Mouse (Mus musculus): ENCODE measurements around the gene Cp.
"Not testable (repeated sequence)": the region's sequence is repeated elsewhere in the genome, so short reads cannot be mapped to it uniquely, and the experiment has no call there.

Gene Cp

GRCm38 (mm10) chr3:19956885-19957284 lies at the start of gene Cp:
Gene Cp (plus strand): TSS chr3:19957054.
- no peak for DNase-seq

- DNase-seq = no peak
These were observed 8.3 kb upstream of the Cp start for GRCm38 (mm10) chr3:19948552-19948951.

GRCm38 (mm10) chr3:19949401-19949800 lies 7.5 kb upstream of the Cp start:
- DNase-seq = not testable (repeated sequence)

- no peak for DNase-seq
These were observed 3.4 kb upstream of the Cp start for GRCm38 (mm10) chr3:19953425-19953824.

GRCm38 (mm10) chr3:19953865-19954264 lies 3.0 kb upstream of the Cp start:
- no peak for DNase-seq

GRCm38 (mm10) chr3:19958031-19958430 lies 1.2 kb downstream of the Cp start:
- DNase-seq = no peak

GRCm38 (mm10) chr3:19958983-19959382 lies 2.1 kb downstream of the Cp start:
- no peak for DNase-seq

GRCm38 (mm10) chr3:19960570-19961114 lies 3.8 kb downstream of the Cp start:
- no peak for DNase-seq

GRCm38 (mm10) chr3:19961341-19961740 lies 4.5 kb downstream of the Cp start:
- DNase-seq = no peak

- DNase-seq = no peak
These were observed 6.1 kb downstream of the Cp start for GRCm38 (mm10) chr3:19962769-19963513.

GRCm38 (mm10) chr3:19964625-19965188 lies 7.9 kb downstream of the Cp start:
- no peak for DNase-seq

GRCm38 (mm10) chr3:19965239-19965638 lies 8.4 kb downstream of the Cp start:
- no peak for DNase-seq

GRCm38 (mm10) chr3:19966072-19966471 lies 9.2 kb downstream of the Cp start:
- no peak for DNase-seq

GRCm38 (mm10) chr3:19978474-19978873 lies 21.6 kb downstream of the Cp start:
- DNase-seq = no peak

GRCm38 (mm10) chr3:19981156-19981555 lies 24.3 kb downstream of the Cp start:
- DNase-seq = no peak

- no peak for DNase-seq
These were observed 26.0 kb downstream of the Cp start for GRCm38 (mm10) chr3:19982846-19983245.

GRCm38 (mm10) chr3:19986123-19986522 lies 29.3 kb downstream of the Cp start:
- DNase-seq = no peak

GRCm38 (mm10) chr3:19990031-19990430 lies 33.2 kb downstream of the Cp start:
- no peak for DNase-seq

GRCm38 (mm10) chr3:19992388-19992787 lies 35.5 kb downstream of the Cp start:
- DNase-seq = no peak

GRCm38 (mm10) chr3:19999551-19999950 lies 42.7 kb downstream of the Cp start:
- DNase-seq = peak; percentile 18

GRCm38 (mm10) chr3:20000806-20001205 lies 44.0 kb downstream of the Cp start:
- DNase-seq = no peak

GRCm38 (mm10) chr3:20002786-20003185 lies 45.9 kb downstream of the Cp start:
- no peak for DNase-seq

- no peak for DNase-seq
These were observed 47.6 kb downstream of the Cp start for GRCm38 (mm10) chr3:20004422-20004821.

GRCm38 (mm10) chr3:20005611-20006010 lies 48.8 kb downstream of the Cp start:
- DNase-seq = no peak

GRCm38 (mm10) chr3:20007275-20007674 lies 50.4 kb downstream of the Cp start:
- DNase-seq = no peak
